ENCODE assay signal across 26 mouse cellular contexts in genomic region chr6:119470777-119471176, GRCm38 (mm10).
"Had no signal": no experiment of that assay in that cellular context is flagged by ENCODE, and none has a peak within 500 bp of the region (broad histone marks: within the 10 kb centered on the region; RNA-seq: fewer than 3 reads in every experiment).

No protein-coding gene starts in this region.

- H3K27me3 ChIP-seq: heart, embryonic 12.5 days; hindbrain, embryonic 12.5 days; intestine, embryonic 15.5 days; kidney, embryonic 15.5 days; limb, embryonic 12.5 days had no signal

- H3K4me3 ChIP-seq: heart, embryonic 10.5 days; heart, embryonic 12.5 days; hindbrain, embryonic 10.5 days; hindbrain, embryonic 12.5 days; intestine, embryonic 15.5 days; kidney, embryonic 15.5 days; left cerebral cortex, adult 2 months; limb, embryonic 10.5 days; limb, embryonic 12.5 days; liver, embryonic 13.5 days had no signal

- H3K27ac ChIP-seq: heart, embryonic 10.5 days; hindbrain, embryonic 10.5 days; hindbrain, embryonic 12.5 days; hindbrain, embryonic 14.5 days; intestine, embryonic 15.5 days; kidney, embryonic 15.5 days; kidney, postnatal 0 days; left cerebral cortex, adult 2 months; limb, embryonic 10.5 days; limb, embryonic 12.5 days; liver, embryonic 13.5 days had no signal

- H3K9ac ChIP-seq: heart, embryonic 12.5 days; hindbrain, embryonic 12.5 days; hindbrain, embryonic 14.5 days; intestine, embryonic 15.5 days; kidney, embryonic 15.5 days; limb, embryonic 12.5 days; liver, embryonic 13.5 days had no signal

- H3K4me1 ChIP-seq: hindbrain, embryonic 10.5 days; limb, embryonic 12.5 days had no signal

- H3K9me3 ChIP-seq: heart, embryonic 10.5 days; heart, embryonic 12.5 days; hindbrain, embryonic 10.5 days; hindbrain, embryonic 12.5 days; intestine, embryonic 15.5 days; kidney, embryonic 15.5 days; limb, embryonic 10.5 days; limb, embryonic 12.5 days; liver, embryonic 13.5 days had no signal

- H3K36me3 ChIP-seq: heart, embryonic 10.5 days; heart, embryonic 12.5 days; hindbrain, embryonic 10.5 days; hindbrain, embryonic 12.5 days; intestine, embryonic 15.5 days; kidney, embryonic 15.5 days; limb, embryonic 10.5 days; limb, embryonic 12.5 days; liver, embryonic 13.5 days had no signal

- ATAC-seq: hindbrain, embryonic 16.5 days; inflammation-experienced regulatory T-cells, adult 6 months; intestine, embryonic 15.5 days; intestine, postnatal 0 days had no signal

- DNase-seq: gastrocnemius, postnatal 14 days; gastrocnemius, postnatal 36 days; heart, adult 18-20 months; heart, postnatal 10 days; heart, postnatal 4 days; kidney, adult 18-20 months; kidney, adult 9 months; kidney, postnatal 14 days; kidney, postnatal 36 days; layer of hippocampus, adult 9-11 months; liver; liver, embryonic 13.5 days had no signal
